Mouse (Mus musculus): ENCODE data around the gene Gm17018. TPM values are rescaled to one million over a fixed set of nuclear protein-coding genes. Genes with fewer than 3 reads are reported as not detected.

Gene Gm17018
- polyA plus RNA-seq, 1 experiment: 26.1 TPM

- H3K4me1 ChIP-seq (ENCODE audit: control insufficient read depth, insufficient read depth, insufficient read length, low read length): peaks cover 3% of the 10 kb centered on the region; the same call in 1 of the 2 replicates
- no peak overlapping the region for H3K4me3 ChIP-seq (ENCODE audit: insufficient read depth, low read depth, low read length)
- no peak overlapping the region for H3K27ac ChIP-seq (replicated peaks; ENCODE audit: low read depth, low read length)
Observed at GRCm38 (mm10) chr19:45594079-45594478, 33.7 kb downstream of the Gm17018 start.

DNA sequence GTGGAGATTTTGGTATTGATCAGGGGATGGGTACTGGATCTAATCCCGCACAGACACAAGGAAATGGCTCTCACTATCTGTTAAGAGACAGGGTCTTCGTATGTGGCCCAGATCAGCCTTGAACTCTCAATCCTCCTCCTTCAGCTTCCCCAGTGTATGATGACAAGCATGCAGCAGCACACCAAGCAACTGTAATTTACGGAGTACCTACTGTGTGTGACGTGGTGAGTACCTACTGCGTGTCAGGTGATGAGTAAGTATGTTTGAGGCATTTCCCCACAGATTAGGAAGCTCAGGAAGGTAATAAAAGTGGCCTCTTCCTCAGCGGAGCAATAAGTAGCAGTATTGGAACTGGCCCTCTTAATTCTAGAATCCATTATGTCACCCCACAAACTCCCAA, 35.1 kb downstream of the Gm17018 start:
- Histone ChIP-seq H3K27ac (replicated peaks; ENCODE audit: low read depth, low read length) (no peak overlapping the region), H3K4me1 (ENCODE audit: control insufficient read depth, insufficient read depth, insufficient read length, low read length) (peaks cover 3% of the 10 kb centered on the region; the same call in 1 of the 2 replicates), H3K4me3 (ENCODE audit: insufficient read depth, low read depth, low read length) (no peak overlapping the region)

DNA sequence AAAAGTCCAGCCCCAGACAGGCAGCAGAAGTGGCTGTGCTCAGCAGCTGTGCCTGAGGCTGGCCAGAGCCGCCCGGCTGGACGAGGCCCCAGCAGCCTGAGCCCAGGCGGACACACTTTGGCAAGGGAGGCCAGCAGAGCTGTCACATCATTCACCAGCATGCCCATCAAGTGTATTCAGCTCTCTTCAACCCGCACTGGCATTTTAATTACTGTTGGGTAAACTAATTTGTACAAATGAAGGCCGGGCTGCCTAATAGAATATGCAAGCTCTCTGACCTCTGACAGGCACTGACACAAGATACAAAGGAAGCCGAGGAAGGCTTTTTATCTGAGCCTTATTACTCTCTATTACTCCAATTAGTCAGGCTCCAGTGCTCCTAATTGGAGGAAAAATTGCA, 35.6 kb downstream of the Gm17018 start:
- Histone ChIP-seq H3K27ac (replicated peaks; ENCODE audit: low read depth, low read length) (no peak overlapping the region), H3K4me3 (ENCODE audit: insufficient read depth, low read depth, low read length) (no peak overlapping the region)

GRCm38 (mm10) chr19:45596434-45596833, 36.0 kb downstream of the Gm17018 start:
- H3K27ac ChIP-seq (replicated peaks; ENCODE audit: low read depth, low read length): no peak overlapping the region
- no peak overlapping the region for H3K4me3 ChIP-seq (ENCODE audit: insufficient read depth, low read depth, low read length)
- H3K4me1 ChIP-seq (ENCODE audit: control insufficient read depth, insufficient read depth, insufficient read length, low read length): peaks cover 2% of the 10 kb centered on the region; the same call in 1 of the 2 replicates

More for the DNA sequence above, 35.6 kb downstream of the Gm17018 start:
- H3K4me1 ChIP-seq (ENCODE audit: control insufficient read depth, insufficient read depth, insufficient read length, low read length): peaks cover 3% of the 10 kb centered on the region; the same call in 1 of the 2 replicates

GRCm38 (mm10) chr19:45597106-45597505, 36.7 kb downstream of the Gm17018 start:
- H3K4me1 ChIP-seq (ENCODE audit: control insufficient read depth, insufficient read depth, insufficient read length, low read length): no peaks in the 10 kb centered on the region
- H3K4me3 ChIP-seq (ENCODE audit: insufficient read depth, low read depth, low read length): no peak overlapping the region
- H3K27ac ChIP-seq (replicated peaks; ENCODE audit: low read depth, low read length): no peak overlapping the region

DNA sequence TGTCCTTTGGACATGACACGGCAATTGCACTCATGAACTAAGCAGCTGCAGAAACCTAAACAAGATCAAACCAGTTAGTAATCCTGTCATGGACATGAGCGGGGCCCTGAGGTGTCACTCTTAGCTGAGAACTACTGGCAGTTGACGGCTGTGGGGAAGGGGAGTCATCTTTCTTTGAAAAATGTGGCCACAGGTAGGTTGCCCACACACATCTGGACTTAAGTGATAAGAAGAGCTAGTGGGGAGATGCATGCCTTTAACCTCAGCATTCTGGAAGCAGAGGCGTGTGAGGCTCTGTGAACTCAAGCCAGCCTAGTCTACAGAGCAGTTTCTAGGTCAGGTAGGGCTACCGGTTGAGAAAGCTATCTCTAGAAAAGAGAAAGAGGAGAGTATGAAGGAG, 42.2 kb downstream of the Gm17018 start:
- Histone ChIP-seq H3K27ac (replicated peaks; ENCODE audit: low read depth, low read length) (no peak overlapping the region), H3K4me1 (ENCODE audit: control insufficient read depth, insufficient read depth, insufficient read length, low read length) (no peaks in the 10 kb centered on the region), H3K4me3 (ENCODE audit: insufficient read depth, low read depth, low read length) (no peak overlapping the region)

DNA sequence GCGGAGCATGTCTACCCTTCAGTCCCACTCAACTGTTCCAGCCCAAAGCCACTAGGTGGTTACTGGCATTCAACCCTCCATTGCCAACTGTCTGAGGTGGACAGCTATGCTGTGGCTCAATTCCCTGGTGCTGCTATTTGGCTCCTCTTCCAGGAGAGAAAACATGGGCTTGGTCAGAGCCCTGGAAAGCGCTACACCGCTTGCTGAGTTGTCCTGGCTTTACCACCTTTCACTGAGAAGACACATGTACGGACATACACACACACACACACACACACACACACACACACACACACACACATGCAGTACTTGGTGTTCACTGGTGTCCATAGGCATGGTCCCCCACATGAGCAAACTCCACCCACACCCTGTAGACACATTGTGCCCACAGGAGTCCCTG, 46.3 kb downstream of the Gm17018 start:
- no peak overlapping the region for H3K4me3 ChIP-seq (ENCODE audit: insufficient read depth, low read depth, low read length)
- no peak overlapping the region for H3K27ac ChIP-seq (replicated peaks; ENCODE audit: low read depth, low read length)
- H3K4me1 ChIP-seq (ENCODE audit: control insufficient read depth, insufficient read depth, insufficient read length, low read length): no peaks in the 10 kb centered on the region

DNA sequence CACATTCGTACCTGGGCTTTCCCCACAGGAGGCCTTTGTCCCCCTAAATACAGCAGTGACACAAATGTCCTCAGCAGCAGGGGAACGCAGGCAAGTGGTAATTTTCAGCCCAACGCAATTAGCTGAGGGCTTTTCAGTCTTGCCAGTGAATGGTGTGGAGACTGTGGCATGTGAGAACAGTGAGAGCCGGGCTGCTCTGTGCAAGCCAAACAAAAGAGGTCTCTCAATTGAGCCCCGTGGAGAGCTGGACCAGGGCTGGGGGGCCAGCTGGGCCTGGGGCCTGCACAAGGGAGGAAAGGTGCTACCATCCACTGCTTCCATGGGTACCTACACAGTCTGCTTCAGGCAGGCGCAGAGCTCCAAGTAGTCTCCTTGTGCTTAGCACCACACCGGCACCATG, 47.1 kb downstream of the Gm17018 start:
- no peaks in the 10 kb centered on the region for H3K4me1 ChIP-seq (ENCODE audit: control insufficient read depth, insufficient read depth, insufficient read length, low read length)
- no peak overlapping the region for H3K27ac ChIP-seq (replicated peaks; ENCODE audit: low read depth, low read length)
- no peak overlapping the region for H3K4me3 ChIP-seq (ENCODE audit: insufficient read depth, low read depth, low read length)

DNA sequence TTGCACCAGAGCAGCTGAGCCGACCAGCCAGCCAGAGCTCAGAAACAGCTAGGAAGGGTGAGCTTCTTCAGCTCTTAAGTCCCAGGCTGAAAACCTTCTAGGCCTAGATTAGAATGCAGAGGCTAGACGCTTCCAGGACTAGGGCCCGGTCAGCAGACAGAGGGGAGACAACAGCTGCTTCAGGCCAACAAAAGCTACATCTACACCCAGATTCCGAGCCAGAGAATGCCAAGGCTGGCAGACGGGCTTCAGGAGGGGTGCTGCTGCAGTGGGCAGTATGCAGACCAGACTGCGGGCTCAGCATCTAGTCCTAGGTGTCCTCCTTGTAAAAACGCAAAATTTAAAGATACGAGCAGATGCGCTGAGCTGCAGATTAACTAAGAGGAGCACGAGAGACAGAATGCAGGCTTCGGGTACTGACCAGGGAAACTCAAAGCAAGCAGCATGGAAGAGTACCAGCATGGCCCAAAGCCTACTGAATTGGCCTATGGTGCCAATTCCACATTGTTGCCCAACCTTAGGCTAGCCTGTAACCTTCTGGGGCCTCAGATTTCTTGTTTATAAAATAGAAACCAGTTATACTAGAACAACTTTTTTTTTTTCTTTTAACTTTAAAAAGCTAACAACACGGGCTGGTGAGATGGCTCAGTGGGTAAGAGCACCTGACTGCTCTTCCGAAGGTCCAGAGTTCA, 48.4 kb downstream of the Gm17018 start:
- no peaks in the 10 kb centered on the region for H3K4me1 ChIP-seq (ENCODE audit: control insufficient read depth, insufficient read depth, insufficient read length, low read length)
- H3K27ac ChIP-seq (replicated peaks; ENCODE audit: low read depth, low read length): no peak overlapping the region
- no peak overlapping the region for H3K4me3 ChIP-seq (ENCODE audit: insufficient read depth, low read depth, low read length)

GRCm38 (mm10) chr19:45610823-45611222, 50.4 kb downstream of the Gm17018 start:
- Histone ChIP-seq H3K27ac (replicated peaks; ENCODE audit: low read depth, low read length) (no peak overlapping the region), H3K4me3 (ENCODE audit: insufficient read depth, low read depth, low read length) (no peak overlapping the region), H3K4me1 (ENCODE audit: control insufficient read depth, insufficient read depth, insufficient read length, low read length) (no peaks in the 10 kb centered on the region)

GRCm38 (mm10) chr19:45614375-45614774, 54.0 kb downstream of the Gm17018 start:
- Histone ChIP-seq H3K27ac (replicated peaks; ENCODE audit: low read depth, low read length) (no peak overlapping the region), H3K4me1 (ENCODE audit: control insufficient read depth, insufficient read depth, insufficient read length, low read length) (no peaks in the 10 kb centered on the region), H3K4me3 (ENCODE audit: insufficient read depth, low read depth, low read length) (no peak overlapping the region)

DNA sequence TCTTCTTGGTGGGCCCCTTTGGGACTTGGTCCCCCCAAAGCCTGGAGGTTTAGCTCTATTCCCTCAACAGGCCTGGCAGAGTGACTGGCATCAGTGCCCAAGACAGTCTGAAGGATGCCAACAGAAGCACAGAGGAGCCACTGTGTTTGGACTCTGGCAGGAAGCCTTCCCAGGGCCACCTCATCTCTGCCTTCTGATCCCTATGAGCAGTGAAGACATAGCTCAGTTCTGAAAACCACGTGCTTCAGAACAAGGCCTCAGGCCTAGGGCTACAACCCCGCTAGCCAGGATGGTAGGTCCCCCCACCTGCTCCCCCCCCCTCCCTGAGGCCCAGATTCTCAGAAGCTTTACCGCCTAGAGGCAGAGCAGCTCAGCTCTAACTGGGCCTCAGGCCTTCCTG, 54.5 kb downstream of the Gm17018 start:
- no peak overlapping the region for H3K4me3 ChIP-seq (ENCODE audit: insufficient read depth, low read depth, low read length)
- H3K4me1 ChIP-seq (ENCODE audit: control insufficient read depth, insufficient read depth, insufficient read length, low read length): no peaks in the 10 kb centered on the region
- H3K27ac ChIP-seq (replicated peaks; ENCODE audit: low read depth, low read length): no peak overlapping the region

GRCm38 (mm10) chr19:45615415-45616213, 55.2 kb downstream of the Gm17018 start:
- H3K4me1 ChIP-seq (ENCODE audit: control insufficient read depth, insufficient read depth, insufficient read length, low read length): no peaks in the 10 kb centered on the region
- no peak overlapping the region for H3K4me3 ChIP-seq (ENCODE audit: insufficient read depth, low read depth, low read length)
- no peak overlapping the region for H3K27ac ChIP-seq (replicated peaks; ENCODE audit: low read depth, low read length)

GRCm38 (mm10) chr19:45616214-45616518, 55.8 kb downstream of the Gm17018 start:
- no peak overlapping the region for H3K4me3 ChIP-seq (ENCODE audit: insufficient read depth, low read depth, low read length)
- H3K4me1 ChIP-seq (ENCODE audit: control insufficient read depth, insufficient read depth, insufficient read length, low read length): no peaks in the 10 kb centered on the region
- no peak overlapping the region for H3K27ac ChIP-seq (replicated peaks; ENCODE audit: low read depth, low read length)

DNA sequence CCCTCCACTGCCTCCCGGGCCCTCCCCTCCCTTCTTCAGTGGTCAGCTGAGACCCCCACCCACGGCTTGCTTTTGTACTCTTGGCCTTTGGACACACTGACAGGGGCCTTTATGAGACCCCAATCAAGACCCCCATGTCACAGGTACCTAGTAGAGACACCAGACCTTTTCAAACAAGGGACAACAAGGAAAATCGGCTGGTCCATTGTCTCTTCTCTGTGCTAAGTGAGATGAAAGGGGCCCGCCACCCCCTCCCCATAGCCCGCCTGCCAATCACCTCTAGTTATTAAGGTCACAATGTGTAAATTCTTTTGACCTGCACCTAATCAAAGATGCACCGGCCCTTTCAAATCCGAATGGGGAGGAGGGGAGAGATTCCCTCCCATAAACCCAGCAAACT, 56.3 kb downstream of the Gm17018 start:
- Histone ChIP-seq H3K4me3 (ENCODE audit: insufficient read depth, low read depth, low read length) (no peak overlapping the region), H3K27ac (replicated peaks; ENCODE audit: low read depth, low read length) (no peak overlapping the region), H3K4me1 (ENCODE audit: control insufficient read depth, insufficient read depth, insufficient read length, low read length) (no peaks in the 10 kb centered on the region)

GRCm38 (mm10) chr19:45618184-45618583, 57.8 kb downstream of the Gm17018 start:
- Histone ChIP-seq H3K4me1 (ENCODE audit: control insufficient read depth, insufficient read depth, insufficient read length, low read length) (no peaks in the 10 kb centered on the region), H3K27ac (replicated peaks; ENCODE audit: low read depth, low read length) (no peak overlapping the region)

More at GRCm38 (mm10) chr19:45618184-45618583, 57.8 kb downstream of the Gm17018 start:
- no peak overlapping the region for H3K4me3 ChIP-seq (ENCODE audit: insufficient read depth, low read depth, low read length)
